Mouse (Mus musculus) splenic B cell, adult 2 months (primary cell): ENCODE results near the gene Sp3.

Experiments
- DNase-seq: peaks from one replicate; pipeline ENCODE4 v3.0.0-alpha.2; 2011; ENCODE audit warnings: low read depth, low spot score
- H3K27me3 ChIP-seq: 2 replicates; pipeline ENCODE4 v1.6.1; 2012; ENCODE audit warnings: mild to moderate bottlenecking, low read length, moderate library complexity, mixed read lengths; ENCODE audit not compliant: control insufficient read depth, poor library complexity, insufficient read depth, severe bottlenecking
- H3K36me3 ChIP-seq: 2 replicates; pipeline ENCODE4 v1.6.1; 2012; ENCODE audit warnings: mild to moderate bottlenecking, low read length, moderate library complexity, mixed read lengths; ENCODE audit not compliant: control insufficient read depth, poor library complexity, insufficient read depth, severe bottlenecking

Gene Sp3

DNA sequence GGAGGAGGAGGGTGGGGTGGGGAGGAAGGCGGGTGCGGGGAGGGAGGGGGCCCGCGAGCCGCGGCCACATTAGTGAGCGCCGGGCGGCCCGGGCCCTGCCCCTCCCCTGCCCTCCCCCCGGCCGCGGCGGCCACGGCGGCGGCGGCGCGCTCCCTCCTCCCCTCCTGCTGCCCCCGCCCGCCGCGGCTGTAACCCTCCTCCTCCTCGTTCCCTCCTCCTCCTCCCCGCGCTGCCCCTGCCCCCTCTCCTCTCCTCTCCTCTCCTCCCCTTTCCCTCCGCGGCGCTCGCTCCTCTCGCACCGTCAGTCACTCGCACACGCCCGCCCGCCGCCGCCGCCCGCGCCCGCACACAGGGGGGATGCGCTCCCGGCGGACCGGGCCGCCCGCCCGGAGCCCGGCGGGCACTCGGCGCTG is 581 bp downstream of the Sp3 start:
- Histone ChIP-seq H3K27me3 (no peaks in the 10 kb centered on the region), H3K36me3 (no peaks in the 10 kb centered on the region)
- peak; percentile 84 for DNase-seq

DNA sequence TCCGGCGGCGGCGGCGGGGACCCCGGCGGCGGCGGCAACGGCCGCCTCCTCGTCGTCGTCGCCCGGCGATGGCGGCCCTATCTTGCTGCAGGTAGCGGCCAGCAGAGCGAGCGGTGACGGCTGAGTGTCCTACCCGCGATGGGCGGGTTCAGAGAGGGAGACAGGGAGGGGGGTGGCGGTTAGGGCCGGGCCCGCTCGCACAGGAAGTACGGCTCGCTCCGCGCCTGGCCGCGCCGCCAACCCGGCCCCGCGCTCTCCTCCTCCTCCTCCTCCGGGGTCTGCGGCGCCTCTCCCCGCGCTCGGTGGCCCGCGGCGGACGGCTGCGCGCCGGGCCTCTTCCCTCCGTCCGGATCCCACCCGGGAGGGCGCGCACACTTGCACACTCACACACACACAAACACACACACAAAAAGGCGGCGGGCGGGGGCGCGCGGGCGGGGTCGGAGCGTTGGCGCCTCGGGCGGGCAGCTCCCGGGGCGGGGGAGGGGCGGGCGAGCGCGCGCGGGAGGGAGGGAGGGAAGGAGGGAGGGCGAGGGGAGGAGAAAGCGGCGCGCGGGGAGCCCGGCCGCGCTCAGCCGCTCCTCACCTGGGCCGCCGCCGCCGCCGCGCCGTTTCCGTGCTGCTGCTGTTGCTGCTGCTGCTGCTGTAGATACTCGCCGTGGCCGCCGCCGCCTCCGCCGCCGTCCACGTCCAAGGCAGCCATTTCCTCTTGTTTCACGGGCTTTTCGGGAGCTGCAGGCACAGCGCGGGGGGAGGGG is 1.2 kb downstream of the Sp3 start:
- Histone ChIP-seq H3K27me3 (no peaks in the 10 kb centered on the region), H3K36me3 (no peaks in the 10 kb centered on the region)
- DNase-seq: peak; percentile 93

DNA sequence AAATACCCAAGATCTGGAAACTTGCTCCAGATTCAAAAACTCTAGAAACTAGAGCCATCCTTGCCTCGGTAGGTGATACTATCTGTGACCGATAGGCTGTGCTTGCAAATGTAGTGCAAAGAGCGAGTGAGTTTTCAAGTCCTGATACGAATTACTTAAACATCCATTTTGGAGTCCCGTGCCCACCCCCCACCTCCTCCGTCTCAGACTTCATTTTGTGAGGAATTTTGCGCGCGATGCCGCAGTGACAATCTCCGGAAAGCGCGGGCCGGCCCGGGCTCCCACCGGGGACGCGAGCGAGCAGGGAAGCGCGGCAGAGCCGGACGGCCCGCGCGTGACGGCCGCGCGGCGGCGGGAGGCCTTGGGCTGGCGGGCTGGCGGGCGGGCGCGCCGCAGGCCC is 1.8 kb downstream of the Sp3 start:
- DNase-seq: peak; percentile 81
- H3K36me3 ChIP-seq: no peaks in the 10 kb centered on the region

GRCm38 (mm10) chr2:72977272-72977671 is 3.0 kb downstream of the Sp3 start:
- Histone ChIP-seq H3K27me3 (no peaks in the 10 kb centered on the region), H3K36me3 (no peaks in the 10 kb centered on the region)
- no peak for DNase-seq

More for the DNA sequence above, 1.8 kb downstream of the Sp3 start:
- no peaks in the 10 kb centered on the region for H3K27me3 ChIP-seq

DNA sequence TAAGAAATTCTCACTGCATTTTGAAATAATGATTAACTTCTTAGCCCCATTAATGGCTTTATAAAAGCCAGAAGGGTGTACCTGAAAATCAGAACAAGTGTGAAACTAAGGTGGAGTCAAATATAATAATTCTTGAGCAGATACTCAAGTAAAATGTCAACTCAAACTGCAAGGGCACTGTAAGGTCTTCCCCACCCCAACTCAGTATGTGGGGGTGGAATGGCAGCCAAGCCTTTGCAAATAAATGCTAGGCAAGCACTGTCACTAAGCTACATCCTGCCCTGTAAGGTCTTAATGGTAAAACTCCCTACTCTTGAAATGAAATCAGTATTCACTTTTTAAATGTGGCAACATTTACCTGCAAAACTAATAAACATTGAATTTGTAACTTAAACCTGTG is 4.2 kb downstream of the Sp3 start:
- DNase-seq: no peak
- H3K27me3 ChIP-seq: no peaks in the 10 kb centered on the region
- H3K36me3 ChIP-seq: no peaks in the 10 kb centered on the region; the same call in 1 of the 2 replicates

- DNase-seq: no peak
- H3K36me3 ChIP-seq: peaks cover 5% of the 10 kb centered on the region; the same call in 1 of the 2 replicates
- H3K27me3 ChIP-seq: no peaks in the 10 kb centered on the region
Measured at GRCm38 (mm10) chr2:72970831-72971230, 9.4 kb downstream of the Sp3 start.

DNA sequence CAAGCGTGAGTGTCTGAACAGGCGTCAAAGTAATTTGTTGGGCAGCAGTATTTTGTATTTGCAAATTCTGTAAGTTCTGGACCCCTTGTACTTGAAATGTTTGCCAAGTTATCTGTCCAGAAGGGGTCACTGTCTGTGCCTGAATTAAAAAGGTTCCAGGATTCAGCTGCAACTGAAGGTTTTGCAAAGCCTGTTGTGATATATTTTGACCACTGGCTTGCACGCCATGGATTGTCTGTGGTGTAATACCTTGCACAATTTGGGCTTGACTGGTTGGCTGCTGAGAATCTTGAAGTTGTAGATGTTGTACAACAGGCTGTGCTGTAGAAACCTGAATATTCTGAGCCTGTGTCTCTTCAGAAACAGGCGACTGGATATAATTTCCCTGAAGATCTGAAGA is 9.9 kb downstream of the Sp3 start:
- Histone ChIP-seq H3K27me3 (no peaks in the 10 kb centered on the region), H3K36me3 (peaks cover 5% of the 10 kb centered on the region; the same call in 1 of the 2 replicates)
- DNase-seq: peak; percentile 48

DNA sequence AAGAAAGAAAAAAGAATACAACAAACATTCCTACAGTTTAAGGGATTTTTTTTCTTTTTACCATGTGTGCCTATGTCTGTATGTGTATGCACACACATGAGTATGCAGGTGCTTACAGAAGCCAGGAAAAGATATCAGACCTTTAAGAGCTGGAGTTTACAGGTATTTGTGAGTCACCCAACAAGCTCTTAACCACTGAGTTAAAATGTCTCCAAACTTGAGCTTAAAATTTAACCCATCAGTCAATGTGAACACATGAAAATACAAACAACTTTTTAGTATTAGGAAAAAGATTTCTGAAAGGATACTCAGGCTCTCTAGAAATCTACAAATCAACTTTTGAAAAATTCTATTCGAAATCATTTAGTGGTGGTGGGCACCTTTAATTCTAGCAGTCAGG is 11.7 kb downstream of the Sp3 start:
- no peak for DNase-seq
- Histone ChIP-seq H3K27me3 (no peaks in the 10 kb centered on the region), H3K36me3 (peaks cover 5% of the 10 kb centered on the region)

DNA sequence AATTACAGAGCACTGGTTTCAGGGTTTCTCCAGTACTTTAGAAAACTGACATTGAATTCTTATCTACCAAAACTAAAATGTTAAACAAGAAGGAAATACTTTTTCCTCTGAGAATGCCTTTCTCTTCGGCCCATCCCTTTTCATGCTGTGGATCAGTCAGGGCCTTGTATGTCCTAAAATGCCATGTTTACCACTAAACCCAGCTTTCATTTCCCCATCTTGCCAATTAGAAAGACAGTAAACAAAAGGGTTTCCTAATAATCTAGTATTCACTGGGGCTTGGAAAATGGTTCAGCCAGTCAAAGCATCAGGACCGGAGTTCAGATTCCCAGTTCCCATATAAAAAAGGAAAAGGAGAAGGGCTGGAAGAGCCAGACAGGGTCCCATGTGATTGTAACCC is 14.8 kb downstream of the Sp3 start:
- Histone ChIP-seq H3K36me3 (peaks cover 5% of the 10 kb centered on the region), H3K27me3 (no peaks in the 10 kb centered on the region)
- no peak for DNase-seq

GRCm38 (mm10) chr2:72956415-72956814 is 23.8 kb downstream of the Sp3 start:
- no peak for DNase-seq
- Histone ChIP-seq H3K27me3 (no peaks in the 10 kb centered on the region), H3K36me3 (peaks cover 3% of the 10 kb centered on the region; the same call in 1 of the 2 replicates)

- no peaks in the 10 kb centered on the region for H3K27me3 ChIP-seq
Measured at GRCm38 (mm10) chr2:72952979-72953378, 27.3 kb downstream of the Sp3 start.

GRCm38 (mm10) chr2:72935937-72936336 is 44.3 kb downstream of the Sp3 start:
- no peak for DNase-seq
- Histone ChIP-seq H3K36me3 (peaks cover 11% of the 10 kb centered on the region), H3K27me3 (no peaks in the 10 kb centered on the region)

More at GRCm38 (mm10) chr2:72952979-72953378, 27.3 kb downstream of the Sp3 start:
- peaks cover 1% of the 10 kb centered on the region; the same call in 1 of the 2 replicates for H3K36me3 ChIP-seq
- DNase-seq: no peak

DNA sequence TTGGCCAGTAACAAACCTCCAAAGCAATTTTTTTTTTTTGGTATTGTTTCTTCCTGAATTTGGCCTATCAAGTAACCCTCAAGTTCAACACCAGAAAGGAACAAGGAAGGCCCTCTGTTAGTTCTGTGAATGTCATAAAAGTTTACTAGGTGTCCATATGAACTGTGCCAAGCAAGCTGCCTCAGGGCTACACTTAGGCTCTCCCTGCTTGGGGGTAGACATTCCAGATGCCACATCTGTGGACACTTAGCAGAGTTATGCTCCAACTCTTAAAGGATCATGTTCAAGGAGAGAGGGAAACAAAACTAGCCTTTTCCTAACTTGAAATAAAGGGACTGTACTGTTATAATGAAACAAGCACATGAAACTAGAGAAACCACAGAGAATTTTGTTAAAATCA is 48.1 kb downstream of the Sp3 start:
- Histone ChIP-seq H3K36me3 (peaks cover 4% of the 10 kb centered on the region), H3K27me3 (no peaks in the 10 kb centered on the region)
- no peak for DNase-seq

DNA sequence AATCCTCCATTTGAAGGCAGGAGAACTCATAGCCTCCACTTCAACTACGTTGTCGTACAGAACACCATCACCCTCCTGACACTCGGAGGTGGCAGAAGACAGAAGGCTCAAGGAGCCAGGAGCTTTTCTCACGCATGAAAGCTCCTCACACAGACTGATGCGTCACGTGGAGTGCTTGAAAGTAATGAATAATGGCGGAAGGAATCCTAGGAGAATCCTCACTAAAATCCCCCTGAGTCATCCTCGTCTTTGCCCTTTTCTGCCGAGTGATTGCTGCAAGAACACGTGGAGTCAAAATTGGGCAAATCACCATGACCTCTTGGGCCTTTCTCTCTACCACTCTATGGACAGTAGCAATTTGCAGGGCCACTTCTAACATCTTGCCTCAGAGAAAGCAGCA is 55.3 kb downstream of the Sp3 start:
- Histone ChIP-seq H3K27me3 (no peaks in the 10 kb centered on the region), H3K36me3 (no peaks in the 10 kb centered on the region)
- DNase-seq: no peak

GRCm38 (mm10) chr2:72916170-72916569 is 64.1 kb downstream of the Sp3 start:
- no peak for DNase-seq
- no peaks in the 10 kb centered on the region for H3K27me3 ChIP-seq
- no peaks in the 10 kb centered on the region for H3K36me3 ChIP-seq
